Mouse (Mus musculus) lung, postnatal 0 days (tissue): ENCODE measurements around the gene Rbbp9.

ENCODE experiments used
- CTCF ChIP-seq: IDR thresholded peaks from 2 replicates; pipeline ENCODE4 v1.5.1; 2016; ENCODE audit warnings: antibody characterized with exemption, mild to moderate bottlenecking
- EP300 ChIP-seq: IDR thresholded peaks from 2 replicates; pipeline ENCODE4 v1.6.1; 2016; ENCODE audit warnings: antibody characterized with exemption, mild to moderate bottlenecking, control low read depth

GRCm38 (mm10) chr2:144553905-144554304 lies 3.2 kb upstream of the Rbbp9 start:
- TF ChIP-seq CTCF, result no peak
- TF ChIP-seq EP300, result no peak
